ENCODE assay signal across 11 mouse cellular contexts in the genomic region with DNA sequence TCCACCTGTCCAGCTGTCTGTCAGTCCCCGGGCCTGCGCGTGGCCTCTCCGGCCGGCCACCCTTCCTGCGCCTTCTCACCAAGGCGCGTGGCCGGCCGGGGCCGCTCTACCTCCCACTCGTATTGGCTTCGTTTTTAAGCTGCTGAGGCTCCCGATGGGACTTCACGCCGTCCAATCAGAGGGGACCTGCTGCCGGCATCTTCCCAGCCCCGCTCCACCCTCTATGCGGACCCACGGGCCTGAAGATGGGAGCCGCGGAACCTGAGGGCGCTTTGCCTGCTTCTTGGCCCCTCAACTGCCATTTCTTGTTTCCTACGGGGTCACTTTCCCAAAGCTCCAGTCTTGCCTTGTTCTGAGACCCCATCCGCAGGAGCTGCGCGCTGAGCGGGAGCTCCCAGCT. TPM values are rescaled to one million over a fixed set of nuclear protein-coding genes. Genes with fewer than 3 reads are reported as not detected.
DNase-seq lines count a peak whose midpoint lies in the region; ATAC-seq and TF ChIP-seq lines count a peak whose summit lies in the region.
"Had no signal": no experiment of that assay in that cellular context is flagged by ENCODE, and none has a peak within 500 bp of the region (broad histone marks: within the 10 kb centered on the region; RNA-seq: fewer than 3 reads in every experiment).

A gene (minus strand): TSS at position 108 of the 400 bp plus-strand sequence.

- WGBS in heart, embryonic 15.5 days: 1% methylated on average over 28 of the region's 28 CpGs
- WGBS in forebrain, embryonic 16.5 days: 0% methylated on average over 28 of the region's 28 CpGs
- 2% methylated on average over 28 of the region's 28 CpGs for WGBS in midbrain, embryonic 11.5 days

- peaks cover 94% of the 10 kb centered on the region for H3K27me3 ChIP-seq in heart, embryonic 15.5 days
- peaks cover 71% of the 10 kb centered on the region for H3K27me3 ChIP-seq in forebrain, embryonic 16.5 days (replicated peaks; ENCODE audit: control insufficient read depth, insufficient read depth, low read length)
- peaks cover 61% of the 10 kb centered on the region for H3K27me3 ChIP-seq in midbrain, embryonic 11.5 days (ENCODE audit: control insufficient read depth, insufficient read depth, low read length)

- in situ Hi-C loops in ES-E14 (cut with MboI; ENCODE audit: low sequenced_read_pairs in 2 of 2, unreplicated experiment in 2 of 2): loop anchor here in 1 of 2 experiments (25.0 kb wide), 1 partner anchor 214 kb away; no protein-coding TSS in a partner anchor

- peak within 1 kb of the TSS; percentile 14; the same call in 1 of the 2 replicates for H3K4me3 ChIP-seq in heart, embryonic 15.5 days
- peak within 1 kb of the TSS; percentile 40 to 62; a peak in 3 of 4 replicates for H3K4me3 ChIP-seq in ES-E14 (ENCODE audit: insufficient read depth in 1 of 2, low read depth in 1 of 2, low read length in 2 of 2, poor library complexity in 1 of 2, severe bottlenecking in 1 of 2)
- H3K4me3 ChIP-seq in forebrain, embryonic 16.5 days (replicated peaks; ENCODE audit: low read length): peak within 1 kb of the TSS; percentile 39
- peak within 1 kb of the TSS; percentile 30 for H3K4me3 ChIP-seq in midbrain, embryonic 11.5 days (ENCODE audit: low read depth, low read length)

- no peak for ATAC-seq in heart, embryonic 15.5 days (replicated peaks; ENCODE audit: insufficient number of reproducible peaks, insufficient read depth, low FRiP score, low read depth)
- ATAC-seq in forebrain, embryonic 16.5 days: no peak
- ATAC-seq in midbrain, embryonic 11.5 days (ENCODE audit: low FRiP score): no peak

- H3K27ac ChIP-seq in heart, embryonic 15.5 days: no peak within 1 kb of the TSS
- H3K27ac ChIP-seq in ES-E14 (ENCODE audit: insufficient read depth, low read depth, low read length, poor library complexity, severe bottlenecking): no peak within 1 kb of the TSS
- H3K27ac ChIP-seq in forebrain, embryonic 16.5 days (ENCODE audit: low read length): no peak within 1 kb of the TSS
- no peak within 1 kb of the TSS for H3K27ac ChIP-seq in midbrain, embryonic 11.5 days (ENCODE audit: low read depth, low read length)

- H3K9me3 ChIP-seq in heart, embryonic 15.5 days (replicated peaks): no peaks in the 10 kb centered on the region
- no peaks in the 10 kb centered on the region for H3K9me3 ChIP-seq in ES-E14 (ENCODE audit: control insufficient read depth, insufficient read depth, low read depth, low read length)
- H3K9me3 ChIP-seq in forebrain, embryonic 16.5 days (ENCODE audit: control insufficient read depth, low read length): no peaks in the 10 kb centered on the region
- H3K9me3 ChIP-seq in midbrain, embryonic 11.5 days (ENCODE audit: control insufficient read depth, low read length): no peaks in the 10 kb centered on the region

- H3K9ac ChIP-seq in heart, embryonic 15.5 days: no peak within 1 kb of the TSS
- H3K9ac ChIP-seq in ES-E14 (ENCODE audit: insufficient read depth, low read depth, low read length, poor library complexity, severe bottlenecking): 0 out of 2 replicates have a peak within 1 kb of the TSS, but pooled peaks have one; percentile 13
- H3K9ac ChIP-seq in forebrain, embryonic 16.5 days (replicated peaks; ENCODE audit: low read depth, low read length): no peak within 1 kb of the TSS
- H3K9ac ChIP-seq in midbrain, embryonic 11.5 days (ENCODE audit: low read length): no peak within 1 kb of the TSS

- peak within 1 kb of the TSS; percentile 41 for H3K4me2 ChIP-seq in heart, embryonic 15.5 days
- peak within 1 kb of the TSS; percentile 49 for H3K4me2 ChIP-seq in forebrain, embryonic 16.5 days (ENCODE audit: low read length)
- H3K4me2 ChIP-seq in midbrain, embryonic 11.5 days: peak within 1 kb of the TSS; percentile 31

- no peak for DNase-seq in heart, adult 9 months (ENCODE audit: low spot score in 2 of 2)
- DNase-seq in ES-E14 (ENCODE audit: low read depth, low spot score): no peak
- peak; percentile 90 for DNase-seq in midbrain, embryonic 11.5 days (ENCODE audit: low spot score, missing footprints)
- no peak for DNase-seq in cerebellum, adult 8-10 months
- DNase-seq in layer of hippocampus, adult 9-10 months (ENCODE audit: low spot score): no peak
- no peak for DNase-seq in thymus, postnatal 4 days
- DNase-seq: adrenal gland, adult 2 months had no signal

- H3K36me3 ChIP-seq in heart, embryonic 15.5 days: no peaks in the 10 kb centered on the region
- no peaks in the 10 kb centered on the region for H3K36me3 ChIP-seq in ES-E14 (ENCODE audit: control insufficient read depth, insufficient read depth, low read length, poor library complexity, severe bottlenecking)
- H3K36me3 ChIP-seq in forebrain, embryonic 16.5 days (ENCODE audit: control insufficient read depth, insufficient read depth): no peaks in the 10 kb centered on the region
- no peaks in the 10 kb centered on the region for H3K36me3 ChIP-seq in midbrain, embryonic 11.5 days (ENCODE audit: control insufficient read depth, insufficient read depth, low read length)

- peaks cover 9% of the 10 kb centered on the region for H3K4me1 ChIP-seq in heart, embryonic 15.5 days (replicated peaks)
- H3K4me1 ChIP-seq in ES-E14 (ENCODE audit: control insufficient read depth in 2 of 2, insufficient read depth in 2 of 2, low read length in 2 of 2, poor library complexity in 1 of 2): peaks cover 0 to 6% of the 10 kb centered on the region in 2 experiments; a peak in 1 of 4 replicates
- H3K4me1 ChIP-seq in forebrain, embryonic 16.5 days (replicated peaks; ENCODE audit: control insufficient read depth, insufficient read depth, low read length): peaks cover 11% of the 10 kb centered on the region
- no peaks in the 10 kb centered on the region for H3K4me1 ChIP-seq in midbrain, embryonic 11.5 days (ENCODE audit: control insufficient read depth, insufficient read depth, low read length)

TF ChIP-seq in ES-E14, 5 proteins besides CTCF, POLR2A, EP300 and RAD21:
- TF ChIP-seq CHD2 (IDR thresholded peaks at IDR 0.05; ENCODE audit: low read depth, low read length) (no peak), ZC3H11A (IDR thresholded peaks at IDR 0.05; ENCODE audit: borderline replicate concordance, low read depth, low read length) (no peak), HCFC1 (IDR thresholded peaks at IDR 0.05; ENCODE audit: borderline replicate concordance, insufficient read depth, low read length) (no peak), MAFK (IDR thresholded peaks at IDR 0.05; ENCODE audit: insufficient read depth, low read depth, low read length) (no peak), ZNF384 (IDR thresholded peaks at IDR 0.05; ENCODE audit: low read depth, low read length) (no peak)

RNA-seq across cellular contexts. Expression of the gene that starts here (rescaled TPM):
- not detected in 2 replicates for polyA plus RNA-seq in heart, embryonic 15.5 days (2015; fragmentation: Nextera tagmentation; extraction: Ambion mirVana)
- total RNA-seq in ES-E14 (2012; rRNA removed): 0.11 and 0.18 TPM in 2 replicates
- polyA plus RNA-seq in forebrain, embryonic 16.5 days (2015; fragmentation: Nextera tagmentation; extraction: Ambion mirVana): 0.13 and 0.75 TPM in 2 replicates
- 22.2 and 23.5 TPM in 2 replicates for polyA plus RNA-seq in midbrain, embryonic 11.5 days (2014; fragmentation: Nextera tagmentation; extraction: Ambion mirVana)
- total RNA-seq: adrenal gland, adult 2 months; heart, postnatal 14 days; liver, adult 2 months had no signal
- polyA plus RNA-seq: adrenal gland, adult 2 months; liver, adult 2 months had no signal

Comparison
In these comparisons a context has a peak if more than half of its experiments do, and no peak if none do; other contexts are left out.
1. RNA of the gene that starts here (polyA plus RNA-seq): 22.2 to 23.5 TPM in midbrain, embryonic 11.5 days; 0.13 to 0.75 TPM in forebrain, embryonic 16.5 days and not detected in heart, embryonic 15.5 days; every median in the first group is over 10 times any median in the second.
2. Peak in every context shown above with its lines, with median percentiles within 50 percentile points of each other: H3K4me2 ChIP-seq and H3K4me3 ChIP-seq.